Mouse (Mus musculus) ovary, postnatal 36 days (tissue): ENCODE data around the gene Zfp185.

Experiments
- DNase-seq: peaks from one replicate; pipeline ENCODE4 v3.0.0; 2022; ENCODE audit warnings: low spot score, mixed read lengths

The Zfp185 gene

GRCm38 (mm10) chrX:72986841-72987519 lies at the start of gene Zfp185:
Gene Zfp185 (plus strand): TSS chrX:72987339.
- DNase-seq: peak; percentile 65

GRCm38 (mm10) chrX:72953464-72953863 lies 33.7 kb upstream of the Zfp185 start:
- no peak for DNase-seq

- no peak for DNase-seq
Observed at GRCm38 (mm10) chrX:72956486-72956885, 30.7 kb upstream of the Zfp185 start.

GRCm38 (mm10) chrX:72960431-72960830 lies 26.7 kb upstream of the Zfp185 start:
- DNase-seq: no peak

- DNase-seq: no peak
Observed at GRCm38 (mm10) chrX:72961511-72961910, 25.6 kb upstream of the Zfp185 start.

GRCm38 (mm10) chrX:72962743-72963142 lies 24.4 kb upstream of the Zfp185 start:
- DNase-seq: no peak

GRCm38 (mm10) chrX:72982831-72983230 lies 4.3 kb upstream of the Zfp185 start:
- DNase-seq: no peak

GRCm38 (mm10) chrX:72985607-72986006 lies 1.5 kb upstream of the Zfp185 start:
- no peak for DNase-seq

GRCm38 (mm10) chrX:72987520-72987905 lies 374 bp downstream of the Zfp185 start:
- no peak for DNase-seq

- no peak for DNase-seq
Observed at GRCm38 (mm10) chrX:72988431-72988830, 1.3 kb downstream of the Zfp185 start.

GRCm38 (mm10) chrX:72990581-72990980 lies 3.4 kb downstream of the Zfp185 start:
- DNase-seq: no peak

- no peak for DNase-seq
Observed at GRCm38 (mm10) chrX:72992291-72992919, 5.3 kb downstream of the Zfp185 start.

- no peak for DNase-seq
Observed at GRCm38 (mm10) chrX:72995542-72995941, 8.4 kb downstream of the Zfp185 start.

GRCm38 (mm10) chrX:73003110-73003509 lies 16.0 kb downstream of the Zfp185 start:
- no peak for DNase-seq

- no peak for DNase-seq
Observed at GRCm38 (mm10) chrX:73005678-73006077, 18.5 kb downstream of the Zfp185 start.

GRCm38 (mm10) chrX:73007597-73008479 lies 20.7 kb downstream of the Zfp185 start:
- DNase-seq: peak; percentile 88

- no peak for DNase-seq
Observed at GRCm38 (mm10) chrX:73012846-73013245, 25.7 kb downstream of the Zfp185 start.

- DNase-seq: no peak
Observed at GRCm38 (mm10) chrX:73037003-73037402, 49.9 kb downstream of the Zfp185 start, which contains the start of gene Pnma5. Gene Pnma5 (minus strand): TSS chrX:73037103.

GRCm38 (mm10) chrX:73038831-73039230 lies 51.7 kb downstream of the Zfp185 start:
- no peak for DNase-seq

GRCm38 (mm10) chrX:73039666-73040065 lies 52.5 kb downstream of the Zfp185 start:
- DNase-seq: no peak

- DNase-seq: peak; percentile 88
Observed at GRCm38 (mm10) chrX:73053860-73054563, 66.9 kb downstream of the Zfp185 start.

GRCm38 (mm10) chrX:73061528-73061927 lies 74.4 kb downstream of the Zfp185 start:
- DNase-seq: no peak
